ENCODE assay signal across 16 mouse cellular contexts in genomic region chr8:117355111-117355831, GRCm38 (mm10).
DNase-seq lines count a peak whose midpoint lies in the region; ATAC-seq and TF ChIP-seq lines count a peak whose summit lies in the region.
"Had no signal": no experiment of that assay in that cellular context is flagged by ENCODE, and none has a peak within 500 bp of the region (broad histone marks: within the 10 kb centered on the region; RNA-seq: fewer than 3 reads in every experiment).

No protein-coding gene starts in this region.

- 0 out of 2 replicates have a peak overlapping the region, but pooled peaks have one; percentile 17 for H3K27ac ChIP-seq in hindbrain, embryonic 15.5 days (replicated peaks)
- H3K27ac ChIP-seq in hindbrain, embryonic 11.5 days (ENCODE audit: low read depth, low read length): no peak overlapping the region
- no peak overlapping the region for H3K27ac ChIP-seq in liver, embryonic 12.5 days
- H3K27ac ChIP-seq in liver, embryonic 11.5 days (ENCODE audit: low read depth, low read length): no peak overlapping the region
- 0 out of 2 replicates have a peak overlapping the region, but pooled peaks have one; percentile 45 for H3K27ac ChIP-seq in liver, embryonic 13.5 days
- H3K27ac ChIP-seq in intestine, embryonic 16.5 days (ENCODE audit: low read length): no peak overlapping the region
- H3K27ac ChIP-seq: heart, embryonic 13.5 days; neural tube, embryonic 12.5 days had no signal

- no peak for DNase-seq in hindbrain, embryonic 11.5 days (ENCODE audit: low spot score)
- no peak for DNase-seq in liver, embryonic 11.5 days (ENCODE audit: low spot score)
- DNase-seq in brain, embryonic 14.5 days (ENCODE audit: low read depth): peak; percentile 43
- DNase-seq in liver, embryonic 13.5 days: no peak
- DNase-seq in urinary bladder, adult 2 months (ENCODE audit: low spot score): no peak
- DNase-seq: cerebellum, adult 9-10 months; heart, postnatal 36 days; kidney, postnatal 4 days; lung, postnatal 10 days; thymus, postnatal 25 days had no signal

- H3K4me1 ChIP-seq in hindbrain, embryonic 15.5 days (replicated peaks): peaks cover 20% of the 10 kb centered on the region; the same call in 1 of the 2 replicates
- no peaks in the 10 kb centered on the region for H3K4me1 ChIP-seq in hindbrain, embryonic 11.5 days (replicated peaks; ENCODE audit: control insufficient read depth, insufficient read depth, low read length)
- peaks cover 95% of the 10 kb centered on the region for H3K4me1 ChIP-seq in liver, embryonic 12.5 days
- peaks cover 44% of the 10 kb centered on the region for H3K4me1 ChIP-seq in liver, embryonic 11.5 days (replicated peaks; ENCODE audit: control insufficient read depth, insufficient read depth, low read length)
- peaks cover 89% of the 10 kb centered on the region for H3K4me1 ChIP-seq in liver, embryonic 13.5 days (replicated peaks)
- peaks cover 49% of the 10 kb centered on the region for H3K4me1 ChIP-seq in intestine, embryonic 16.5 days (ENCODE audit: control insufficient read depth, insufficient read depth, low read length)

- TF ChIP-seq CTCF in brain, embryonic 14.5 days (IDR thresholded peaks at IDR 0.05; ENCODE audit: borderline replicate concordance, extremely low read depth, insufficient read depth, insufficient read length): no peak

- H3K36me3 ChIP-seq in hindbrain, embryonic 15.5 days: no peaks in the 10 kb centered on the region
- H3K36me3 ChIP-seq in hindbrain, embryonic 11.5 days (ENCODE audit: control insufficient read depth, insufficient read depth, low read length): no peaks in the 10 kb centered on the region
- H3K36me3 ChIP-seq in liver, embryonic 12.5 days: peaks cover 17% of the 10 kb centered on the region; the same call in 1 of the 2 replicates
- no peaks in the 10 kb centered on the region for H3K36me3 ChIP-seq in liver, embryonic 11.5 days (ENCODE audit: control insufficient read depth, insufficient read depth, low read length)
- H3K36me3 ChIP-seq in liver, embryonic 13.5 days: 0 out of 2 replicates have a peak, but pooled peaks cover 9% of the 10 kb centered on the region
- H3K36me3 ChIP-seq in intestine, embryonic 16.5 days (ENCODE audit: control insufficient read depth, insufficient read depth, low read length): no peaks in the 10 kb centered on the region
- H3K36me3 ChIP-seq: heart, embryonic 13.5 days; intestine, embryonic 15.5 days; neural tube, embryonic 12.5 days had no signal

- WGBS in hindbrain, embryonic 15.5 days: 65% methylated on average over 12 of the region's 12 CpGs
- WGBS in hindbrain, embryonic 11.5 days: 74% methylated on average over 12 of the region's 12 CpGs
- 71% methylated on average over 12 of the region's 12 CpGs for WGBS in liver, embryonic 12.5 days (ENCODE audit: insufficient replicate concordance)
- WGBS in liver, embryonic 11.5 days: 80% methylated on average over 12 of the region's 12 CpGs
- WGBS in liver, embryonic 13.5 days (ENCODE audit: insufficient replicate concordance): 78% methylated on average over 12 of the region's 12 CpGs
- 73% methylated on average over 12 of the region's 12 CpGs for WGBS in intestine, embryonic 16.5 days

- no peak overlapping the region for H3K4me3 ChIP-seq in hindbrain, embryonic 15.5 days
- H3K4me3 ChIP-seq in hindbrain, embryonic 11.5 days (ENCODE audit: low read depth, low read length): no peak overlapping the region
- no peak overlapping the region for H3K4me3 ChIP-seq in liver, embryonic 12.5 days
- H3K4me3 ChIP-seq in liver, embryonic 11.5 days (ENCODE audit: low read depth, low read length): no peak overlapping the region
- H3K4me3 ChIP-seq in liver, embryonic 13.5 days (replicated peaks): no peak overlapping the region
- H3K4me3 ChIP-seq in intestine, embryonic 16.5 days (ENCODE audit: low read length): no peak overlapping the region
- H3K4me3 ChIP-seq: heart, embryonic 13.5 days; intestine, embryonic 15.5 days; neural tube, embryonic 12.5 days had no signal

- no peak overlapping the region for H3K4me2 ChIP-seq in hindbrain, embryonic 15.5 days
- H3K4me2 ChIP-seq in hindbrain, embryonic 11.5 days (replicated peaks; ENCODE audit: low read depth, low read length): no peak overlapping the region
- H3K4me2 ChIP-seq in liver, embryonic 12.5 days: no peak overlapping the region
- no peak overlapping the region for H3K4me2 ChIP-seq in liver, embryonic 11.5 days
- no peak overlapping the region for H3K4me2 ChIP-seq in liver, embryonic 13.5 days
- no peak overlapping the region for H3K4me2 ChIP-seq in intestine, embryonic 16.5 days (ENCODE audit: low read depth, low read length)
- H3K4me2 ChIP-seq: heart, embryonic 13.5 days; intestine, embryonic 15.5 days; neural tube, embryonic 12.5 days had no signal

- no peak overlapping the region for H3K9ac ChIP-seq in hindbrain, embryonic 15.5 days
- H3K9ac ChIP-seq in hindbrain, embryonic 11.5 days (ENCODE audit: low read depth, low read length): no peak overlapping the region
- H3K9ac ChIP-seq in liver, embryonic 12.5 days: 0 out of 2 replicates have a peak overlapping the region, but pooled peaks have one; percentile 22
- H3K9ac ChIP-seq in liver, embryonic 11.5 days (ENCODE audit: low read depth, low read length): no peak overlapping the region
- H3K9ac ChIP-seq in liver, embryonic 13.5 days: no peak overlapping the region
- no peak overlapping the region for H3K9ac ChIP-seq in intestine, embryonic 16.5 days (ENCODE audit: low read depth, low read length)
- H3K9ac ChIP-seq: heart, embryonic 13.5 days; intestine, embryonic 15.5 days; neural tube, embryonic 12.5 days had no signal

- ATAC-seq in hindbrain, embryonic 15.5 days (ENCODE audit: low FRiP score, low read depth): no peak
- no peak for ATAC-seq in hindbrain, embryonic 11.5 days (ENCODE audit: low FRiP score)
- no peak for ATAC-seq in liver, embryonic 12.5 days
- ATAC-seq in liver, embryonic 11.5 days (replicated peaks; ENCODE audit: low FRiP score): no peak
- ATAC-seq in liver, embryonic 13.5 days (ENCODE audit: low read depth): no peak
- ATAC-seq in intestine, embryonic 16.5 days: no peak
- ATAC-seq: intestine, embryonic 15.5 days had no signal

- H3K9me3 ChIP-seq in hindbrain, embryonic 15.5 days: no peaks in the 10 kb centered on the region
- no peaks in the 10 kb centered on the region for H3K9me3 ChIP-seq in hindbrain, embryonic 11.5 days (ENCODE audit: control insufficient read depth, low read length)
- H3K9me3 ChIP-seq in liver, embryonic 12.5 days (replicated peaks): no peaks in the 10 kb centered on the region
- no peaks in the 10 kb centered on the region for H3K9me3 ChIP-seq in liver, embryonic 11.5 days (ENCODE audit: control insufficient read depth, low read length)
- no peaks in the 10 kb centered on the region for H3K9me3 ChIP-seq in liver, embryonic 13.5 days (replicated peaks)
- no peaks in the 10 kb centered on the region for H3K9me3 ChIP-seq in intestine, embryonic 16.5 days (ENCODE audit: control insufficient read depth, low read length)
- H3K9me3 ChIP-seq: intestine, embryonic 15.5 days; neural tube, embryonic 12.5 days had no signal

- H3K27me3 ChIP-seq in hindbrain, embryonic 15.5 days: no peaks in the 10 kb centered on the region
- no peaks in the 10 kb centered on the region for H3K27me3 ChIP-seq in hindbrain, embryonic 11.5 days (ENCODE audit: control insufficient read depth, insufficient read depth, low read length)
- H3K27me3 ChIP-seq in liver, embryonic 12.5 days (replicated peaks): no peaks in the 10 kb centered on the region
- no peaks in the 10 kb centered on the region for H3K27me3 ChIP-seq in liver, embryonic 11.5 days (replicated peaks; ENCODE audit: control insufficient read depth, insufficient read depth, low read length)
- no peaks in the 10 kb centered on the region for H3K27me3 ChIP-seq in liver, embryonic 13.5 days
- no peaks in the 10 kb centered on the region for H3K27me3 ChIP-seq in intestine, embryonic 16.5 days (replicated peaks; ENCODE audit: control insufficient read depth, insufficient read depth, low read length)
- H3K27me3 ChIP-seq: heart, embryonic 13.5 days; intestine, embryonic 15.5 days; neural tube, embryonic 12.5 days had no signal

- no peak for TF ChIP-seq POLR2A in brain, embryonic 14.5 days (IDR thresholded peaks at IDR 0.05; ENCODE audit: borderline replicate concordance, extremely low read depth, insufficient read depth, insufficient read length, poor library complexity, severe bottlenecking)

Comparison
In these comparisons a context has a peak if more than half of its experiments do, and no peak if none do; other contexts are left out.
1. H3K27ac ChIP-seq: peak in hindbrain, embryonic 15.5 days (single experiment) and liver, embryonic 13.5 days (single experiment); none in hindbrain, embryonic 11.5 days (single experiment), liver, embryonic 12.5 days (single experiment), liver, embryonic 11.5 days (single experiment) and intestine, embryonic 16.5 days (single experiment).